Mouse (Mus musculus) G1E (cell line): ENCODE measurements around the gene Rab37.

Experiments used
- CTCF ChIP-seq: IDR thresholded peaks from 2 replicates; pipeline ENCODE4 v1.5.1; 2012; ENCODE audit warnings: low read depth, low read length, inconsistent platforms, mixed read lengths
- GATA1 ChIP-seq: IDR thresholded peaks from 2 replicates; pipeline ENCODE4 v1.6.1; 2012; ENCODE audit warnings: borderline replicate concordance, low read length, inconsistent platforms, mixed read lengths

DNA sequence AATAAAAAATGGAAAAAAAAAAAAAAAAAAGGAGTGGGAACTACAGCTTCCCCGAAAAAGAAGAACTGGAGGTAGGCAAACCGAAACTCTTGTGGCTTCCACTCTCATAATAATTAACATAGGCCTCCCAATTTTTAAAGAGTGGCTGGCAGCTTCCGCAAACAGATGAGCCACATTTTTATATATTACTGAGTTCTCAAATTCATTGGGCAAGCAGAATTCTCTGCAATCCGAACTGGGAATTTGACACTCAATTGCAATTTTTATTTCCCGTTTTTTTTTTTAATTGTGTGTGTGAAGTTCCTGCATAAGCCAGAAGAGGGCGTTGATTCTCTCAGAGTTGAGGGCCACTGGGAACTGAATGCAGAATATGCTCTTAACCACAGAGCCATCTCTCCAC, 24.5 kb upstream of the Rab37 start:
- TF ChIP-seq CTCF (no peak), GATA1 (no peak)
